Mouse (Mus musculus): Measurements from ENCODE around the gene Ccdc155. TPM values are rescaled to one million over a fixed set of nuclear protein-coding genes. Genes with fewer than 3 reads are reported as not detected.

Gene Ccdc155
- polyA plus RNA-seq, 2 experiments = 0.08 TPM; not detected in 1

DNA sequence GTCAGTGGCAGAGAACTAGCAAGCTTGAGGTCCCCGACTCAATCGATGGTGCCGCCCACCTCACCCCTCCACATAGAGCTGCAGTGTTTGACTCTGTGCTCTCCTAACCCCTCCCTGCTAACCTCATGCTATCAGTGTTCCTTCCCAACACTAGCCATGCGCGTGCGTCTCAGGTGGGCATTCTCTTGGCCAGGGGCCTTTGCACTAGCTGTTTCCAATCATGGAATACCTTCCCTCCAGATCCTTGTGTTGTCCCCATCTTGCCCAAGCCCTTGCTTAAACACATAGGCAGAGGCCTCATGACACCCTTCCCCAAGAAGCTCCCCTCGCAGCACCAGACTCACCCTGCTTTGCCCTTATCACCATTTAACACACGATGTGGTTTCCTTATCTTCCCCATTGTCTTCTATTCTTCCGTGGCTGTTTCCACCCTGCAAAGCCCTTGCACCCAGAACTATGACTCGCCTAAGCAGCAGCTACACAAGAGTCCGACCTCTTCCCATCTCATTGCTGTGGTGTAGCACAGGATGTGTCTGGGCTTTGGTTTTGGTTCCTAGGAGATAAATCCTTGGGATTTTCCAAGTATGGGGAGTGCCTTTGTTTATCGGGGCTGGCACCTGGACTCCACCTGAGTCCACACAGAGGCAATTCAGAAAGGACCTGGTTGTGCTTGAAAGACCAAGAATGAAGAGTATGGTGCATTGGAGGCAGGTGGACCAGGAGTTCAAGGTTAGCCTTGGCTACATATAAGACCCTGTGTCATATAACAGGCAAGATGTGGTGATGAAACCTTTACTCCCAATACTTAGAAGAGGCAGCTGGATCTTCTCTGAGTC lies 67.3 kb downstream of the Ccdc155 start:
- Histone ChIP-seq H3K27ac (peak overlapping the region; percentile 46), H3K27me3 (ENCODE audit: control insufficient read depth, insufficient read depth, low read length) (no peaks in the 10 kb centered on the region), H3K4me2 (ENCODE audit: low read depth) (peak overlapping the region; percentile 67), H3K4me3 (ENCODE audit: insufficient read depth in 1 of 2, low read depth in 2 of 2, low read length in 2 of 2) (no peak overlapping the region), H3K4me1 (replicated peaks; ENCODE audit: control insufficient read depth in 2 of 2, insufficient read depth in 2 of 2, low read length in 1 of 2) (peaks cover 20 to 42% of the 10 kb centered on the region in 2 experiments), H3K9ac (replicated peaks) (no peak overlapping the region), H3K36me3 (replicated peaks; ENCODE audit: control insufficient read depth, insufficient read depth, low read depth) (no peaks in the 10 kb centered on the region), H3K9me3 (ENCODE audit: control insufficient read depth, low read length) (no peaks in the 10 kb centered on the region)
- DNase-seq (ENCODE audit: low read depth in 3 of 3, low spot score in 3 of 3) (peak; percentile 69 to 71 (median 71)), ATAC-seq (ENCODE audit: insufficient read depth) (peak; percentile 73)
- WGBS (ENCODE audit: insufficient replicate concordance) = 8% methylated on average over 12 of the region's 12 CpGs
- TF ChIP-seq EP300 (IDR thresholded peaks at IDR 0.05; ENCODE audit: low read depth) (peak; percentile 80), CTCF (IDR thresholded peaks at IDR 0.05; ENCODE audit: low read depth) (no peak)

GRCm38 (mm10) chr7:45135993-45136567 lies 68.6 kb downstream of the Ccdc155 start, which contains the start of the genes Gm45713 and Flt3l:
Gm45713 (minus strand) TSS chr7:45136231.
Flt3l (minus strand) TSS chr7:45136432.
- H3K27ac ChIP-seq = peak within 1 kb of the TSS; percentile 51
- under 1% methylated on average over 29 of the region's 29 CpGs for WGBS (ENCODE audit: insufficient replicate concordance)
- ATAC-seq (ENCODE audit: insufficient read depth) (peak; percentile 70), DNase-seq (ENCODE audit: low read depth in 3 of 3, low spot score in 3 of 3) (peak; percentile 78 to 84 (median 79))
- TF ChIP-seq CTCF (IDR thresholded peaks at IDR 0.05; ENCODE audit: low read depth) = peak; percentile 100
- TF ChIP-seq EP300 (IDR thresholded peaks at IDR 0.05; ENCODE audit: low read depth) = no peak
- H3K27me3 ChIP-seq (ENCODE audit: control insufficient read depth, insufficient read depth, low read length) = no peaks in the 10 kb centered on the region
- H3K9ac ChIP-seq (replicated peaks) = peak within 1 kb of the TSS; percentile 70
- no peaks in the 10 kb centered on the region for H3K9me3 ChIP-seq (ENCODE audit: control insufficient read depth, low read length)
- H3K36me3 ChIP-seq (replicated peaks; ENCODE audit: control insufficient read depth, insufficient read depth, low read depth) = no peaks in the 10 kb centered on the region
- peak within 1 kb of the TSS; percentile 67 for H3K4me2 ChIP-seq (ENCODE audit: low read depth)
- H3K4me1 ChIP-seq (replicated peaks; ENCODE audit: control insufficient read depth in 2 of 2, insufficient read depth in 2 of 2, low read length in 1 of 2) = peaks cover 20 to 42% of the 10 kb centered on the region in 2 experiments
- H3K4me3 ChIP-seq (ENCODE audit: insufficient read depth in 1 of 2, low read depth in 2 of 2, low read length in 2 of 2) = peak within 1 kb of the TSS; percentile 74 to 79

DNA sequence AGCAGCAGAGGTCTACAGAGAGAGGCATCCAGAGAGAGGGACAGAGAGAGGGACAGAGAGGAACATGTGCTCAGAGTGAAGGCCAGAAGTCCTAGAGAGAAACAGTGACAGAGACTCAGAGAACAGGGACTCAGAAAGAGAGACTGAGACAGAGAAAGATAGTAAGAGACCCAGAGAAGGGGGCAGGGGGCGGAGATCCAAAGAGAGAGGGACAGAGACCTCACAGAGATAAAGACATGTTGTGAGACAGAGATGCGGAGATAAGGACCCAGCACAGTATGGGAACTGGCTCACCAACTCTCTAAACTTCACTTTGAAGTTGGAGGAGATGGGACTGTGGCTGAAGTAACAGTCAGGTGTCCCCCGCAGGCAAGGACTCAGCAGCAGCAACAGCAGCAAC lies 69.3 kb downstream of the Ccdc155 start:
- ATAC-seq (ENCODE audit: insufficient read depth) (peak; percentile 6; the same call in 1 of the 2 replicates), DNase-seq (ENCODE audit: low read depth in 3 of 3, low spot score in 3 of 3) (no peak)
- H3K27me3 ChIP-seq (ENCODE audit: control insufficient read depth, insufficient read depth, low read length) = no peaks in the 10 kb centered on the region
- TF ChIP-seq EP300 (IDR thresholded peaks at IDR 0.05; ENCODE audit: low read depth) (no peak; the same call in 1 of the 2 replicates), CTCF (IDR thresholded peaks at IDR 0.05; ENCODE audit: low read depth) (no peak)
- H3K4me1 ChIP-seq (replicated peaks; ENCODE audit: control insufficient read depth in 2 of 2, insufficient read depth in 2 of 2, low read length in 1 of 2) = peaks cover 20 to 42% of the 10 kb centered on the region in 2 experiments
- H3K9ac ChIP-seq (replicated peaks) = peak overlapping the region; percentile 70
- peak overlapping the region; percentile 67 for H3K4me2 ChIP-seq (ENCODE audit: low read depth)
- peak overlapping the region; percentile 51 for H3K27ac ChIP-seq
- H3K9me3 ChIP-seq (ENCODE audit: control insufficient read depth, low read length) = no peaks in the 10 kb centered on the region
- peak overlapping the region; percentile 74 to 79 for H3K4me3 ChIP-seq (ENCODE audit: insufficient read depth in 1 of 2, low read depth in 2 of 2, low read length in 2 of 2)
- WGBS (ENCODE audit: insufficient replicate concordance) = 14% methylated on average over 3 of the region's 3 CpGs
- H3K36me3 ChIP-seq (replicated peaks; ENCODE audit: control insufficient read depth, insufficient read depth, low read depth) = no peaks in the 10 kb centered on the region

DNA sequence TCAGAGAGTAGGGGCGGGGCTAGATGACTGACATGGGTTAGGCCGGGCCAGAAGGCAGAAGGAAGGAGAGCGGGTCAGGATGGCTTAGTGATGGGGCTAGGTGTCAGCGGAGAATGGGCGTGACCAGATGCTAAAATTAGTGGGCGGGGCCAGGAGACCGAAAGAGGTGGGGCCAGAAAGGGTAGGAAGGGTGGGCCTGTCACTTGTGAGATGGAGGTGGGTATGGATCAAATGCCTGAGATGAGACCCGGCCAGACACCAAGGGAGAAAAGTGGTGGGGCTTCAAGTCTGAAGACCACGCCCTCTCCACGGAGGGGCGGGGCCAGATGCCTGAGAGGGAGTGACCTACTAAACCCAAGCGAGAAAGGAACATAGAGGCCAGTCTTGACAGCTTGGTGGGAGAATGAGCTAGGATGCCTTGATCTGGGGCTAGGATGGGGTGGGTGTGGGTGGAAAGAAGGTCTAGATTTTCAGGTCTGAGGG lies 70.1 kb downstream of the Ccdc155 start:
- WGBS (ENCODE audit: insufficient replicate concordance) = 2% methylated on average over 12 of the region's 12 CpGs
- peak; percentile 36 for ATAC-seq (ENCODE audit: insufficient read depth)
- Histone ChIP-seq H3K4me3 (ENCODE audit: insufficient read depth in 1 of 2, low read depth in 2 of 2, low read length in 2 of 2) (peak overlapping the region; percentile 16 to 74), H3K4me2 (ENCODE audit: low read depth) (peak overlapping the region; percentile 67), H3K27me3 (ENCODE audit: control insufficient read depth, insufficient read depth, low read length) (no peaks in the 10 kb centered on the region), H3K9me3 (ENCODE audit: control insufficient read depth, low read length) (no peaks in the 10 kb centered on the region), H3K27ac (peak overlapping the region; percentile 51; the same call in 1 of the 2 replicates), H3K36me3 (replicated peaks; ENCODE audit: control insufficient read depth, insufficient read depth, low read depth) (no peaks in the 10 kb centered on the region), H3K9ac (replicated peaks) (peak overlapping the region; percentile 70), H3K4me1 (replicated peaks; ENCODE audit: control insufficient read depth in 2 of 2, insufficient read depth in 2 of 2, low read length in 1 of 2) (peaks cover 27 to 44% of the 10 kb centered on the region in 2 experiments)
- peak; percentile 63 to 76 (median 66) for DNase-seq (ENCODE audit: low read depth in 3 of 3, low spot score in 3 of 3)
- TF ChIP-seq EP300 (IDR thresholded peaks at IDR 0.05; ENCODE audit: low read depth) = no peak
- TF ChIP-seq CTCF (IDR thresholded peaks at IDR 0.05; ENCODE audit: low read depth) = no peak

Small RNA genes within 50 kb of the gene (microRNA-seq; reads per million reads assigned to microRNA genes)
- gene Mir7055 = not detected

Other genes starting within 250 kb of the Ccdc155 start
Only the 30 nearest of the 35 such genes appear.
- 40.3 and 41.0 TPM in 2 replicates for gene Irf3, start 207.2 kb downstream of the Ccdc155 start, polyA plus RNA-seq (2012; rRNA removed)
- gene Irf3, start 207.2 kb downstream of the Ccdc155 start, polyA plus RNA-seq (2014; fragmentation: Nextera tagmentation; extraction: Ambion mirVana) = 28.0 and 32.1 TPM in 2 replicates
- 11.4 and 14.4 TPM in 2 replicates for gene Bcl2l12, start 206.2 kb downstream of the Ccdc155 start, polyA plus RNA-seq (2012; rRNA removed)
- 11.7 and 11.9 TPM in 2 replicates for gene Bcl2l12, start 206.2 kb downstream of the Ccdc155 start, polyA plus RNA-seq (2014; fragmentation: Nextera tagmentation; extraction: Ambion mirVana)
- gene Scaf1, start 188.5 kb downstream of the Ccdc155 start, polyA plus RNA-seq (2012; rRNA removed) = 16.2 and 16.9 TPM in 2 replicates
- 11.0 and 14.5 TPM in 2 replicates for gene Scaf1, start 188.5 kb downstream of the Ccdc155 start, polyA plus RNA-seq (2014; fragmentation: Nextera tagmentation; extraction: Ambion mirVana)
- 16.3 and 19.7 TPM in 2 replicates for gene Rras, start 186.9 kb downstream of the Ccdc155 start, polyA plus RNA-seq (2012; rRNA removed)
- 15.4 and 20.6 TPM in 2 replicates for gene Rras, start 186.9 kb downstream of the Ccdc155 start, polyA plus RNA-seq (2014; fragmentation: Nextera tagmentation; extraction: Ambion mirVana)
- gene Prr12, start 152.0 kb downstream of the Ccdc155 start, polyA plus RNA-seq (2012; rRNA removed) = 1.8 and 2.6 TPM in 2 replicates
- gene Prr12, start 152.0 kb downstream of the Ccdc155 start, polyA plus RNA-seq (2014; fragmentation: Nextera tagmentation; extraction: Ambion mirVana) = 1.9 and 2.2 TPM in 2 replicates
- gene Nosip, start 142.5 kb downstream of the Ccdc155 start, polyA plus RNA-seq (2012; rRNA removed) = 24.5 and 26.4 TPM in 2 replicates
- 23.1 and 27.4 TPM in 2 replicates for gene Nosip, start 142.5 kb downstream of the Ccdc155 start, polyA plus RNA-seq (2014; fragmentation: Nextera tagmentation; extraction: Ambion mirVana)
- gene Prrg2, start 142.2 kb downstream of the Ccdc155 start, polyA plus RNA-seq (2012; rRNA removed) = 8.5 and 10.1 TPM in 2 replicates
- 6.2 and 7.3 TPM in 2 replicates for gene Prrg2, start 142.2 kb downstream of the Ccdc155 start, polyA plus RNA-seq (2014; fragmentation: Nextera tagmentation; extraction: Ambion mirVana)
- gene Rcn3, start 112.7 kb downstream of the Ccdc155 start, polyA plus RNA-seq (2012; rRNA removed) = 20.1 and 20.6 TPM in 2 replicates
- gene Rcn3, start 112.7 kb downstream of the Ccdc155 start, polyA plus RNA-seq (2014; fragmentation: Nextera tagmentation; extraction: Ambion mirVana) = 19.2 and 21.5 TPM in 2 replicates
- gene Fcgrt, start 101.0 kb downstream of the Ccdc155 start, polyA plus RNA-seq (2012; rRNA removed) = 14.9 and 16.3 TPM in 2 replicates
- gene Fcgrt, start 101.0 kb downstream of the Ccdc155 start, polyA plus RNA-seq (2014; fragmentation: Nextera tagmentation; extraction: Ambion mirVana) = 35.5 and 35.6 TPM in 2 replicates
- gene Rps11, start 80.5 kb downstream of the Ccdc155 start, polyA plus RNA-seq (2012; rRNA removed) = 309 and 366 TPM in 2 replicates
- gene Rps11, start 80.5 kb downstream of the Ccdc155 start, polyA plus RNA-seq (2014; fragmentation: Nextera tagmentation; extraction: Ambion mirVana) = 989 and 1,016 TPM in 2 replicates
- gene Rpl13a, start 76.1 kb downstream of the Ccdc155 start, polyA plus RNA-seq (2012; rRNA removed) = 534 and 909 TPM in 2 replicates
- gene Rpl13a, start 76.1 kb downstream of the Ccdc155 start, polyA plus RNA-seq (2014; fragmentation: Nextera tagmentation; extraction: Ambion mirVana) = 992 and 1,027 TPM in 2 replicates
- gene Gm45713, start 68.7 kb downstream of the Ccdc155 start, polyA plus RNA-seq (2012; rRNA removed) = 0.03 TPM in 1 of 2 replicates, not detected in the other
- 0.15 and 0.63 TPM in 2 replicates for gene Gm45713, start 68.7 kb downstream of the Ccdc155 start, polyA plus RNA-seq (2014; fragmentation: Nextera tagmentation; extraction: Ambion mirVana)
- gene Flt3l, start 68.5 kb downstream of the Ccdc155 start, polyA plus RNA-seq (2012; rRNA removed) = 12.1 and 13.4 TPM in 2 replicates
- gene Flt3l, start 68.5 kb downstream of the Ccdc155 start, polyA plus RNA-seq (2014; fragmentation: Nextera tagmentation; extraction: Ambion mirVana) = 3.9 and 5.5 TPM in 2 replicates
- gene Pih1d1, start 50.6 kb downstream of the Ccdc155 start, polyA plus RNA-seq (2012; rRNA removed) = 38.3 and 43.3 TPM in 2 replicates
- 44.3 and 45.8 TPM in 2 replicates for gene Pih1d1, start 50.6 kb downstream of the Ccdc155 start, polyA plus RNA-seq (2014; fragmentation: Nextera tagmentation; extraction: Ambion mirVana)
- 17.9 and 19.8 TPM in 2 replicates for gene Aldh16a1, start 50.3 kb downstream of the Ccdc155 start, polyA plus RNA-seq (2012; rRNA removed)
- 20.9 and 23.1 TPM in 2 replicates for gene Aldh16a1, start 50.3 kb downstream of the Ccdc155 start, polyA plus RNA-seq (2014; fragmentation: Nextera tagmentation; extraction: Ambion mirVana)
- gene Slc17a7, start 40.9 kb downstream of the Ccdc155 start, polyA plus RNA-seq (2012; rRNA removed) = 0.01 TPM in 2 replicates
- not detected in 2 replicates for gene Slc17a7, start 40.9 kb downstream of the Ccdc155 start, polyA plus RNA-seq (2014; fragmentation: Nextera tagmentation; extraction: Ambion mirVana)
- gene Gfy, start 25.3 kb downstream of the Ccdc155 start, polyA plus RNA-seq (2012; rRNA removed) = 0.02 TPM in 1 of 2 replicates, not detected in the other
- gene Gfy, start 25.3 kb downstream of the Ccdc155 start, polyA plus RNA-seq (2014; fragmentation: Nextera tagmentation; extraction: Ambion mirVana) = not detected in 2 replicates
- not detected in 2 replicates for gene Pth2, start 23.9 kb downstream of the Ccdc155 start, polyA plus RNA-seq (2012; rRNA removed)
- gene Pth2, start 23.9 kb downstream of the Ccdc155 start, polyA plus RNA-seq (2014; fragmentation: Nextera tagmentation; extraction: Ambion mirVana) = not detected in 2 replicates
- gene Dkkl1, start 7.3 kb upstream of the Ccdc155 start, polyA plus RNA-seq (2012; rRNA removed) = 1.1 and 1.5 TPM in 2 replicates
- gene Dkkl1, start 7.3 kb upstream of the Ccdc155 start, polyA plus RNA-seq (2014; fragmentation: Nextera tagmentation; extraction: Ambion mirVana) = 2.1 and 2.6 TPM in 2 replicates
- 7.9 and 10.0 TPM in 2 replicates for gene Tead2, start 10.9 kb upstream of the Ccdc155 start, polyA plus RNA-seq (2012; rRNA removed)
- gene Tead2, start 10.9 kb upstream of the Ccdc155 start, polyA plus RNA-seq (2014; fragmentation: Nextera tagmentation; extraction: Ambion mirVana) = 4.1 and 4.5 TPM in 2 replicates
- gene Cd37, start 34.2 kb upstream of the Ccdc155 start, polyA plus RNA-seq (2012; rRNA removed) = 10.5 and 12.8 TPM in 2 replicates
- 9.0 and 9.1 TPM in 2 replicates for gene Cd37, start 34.2 kb upstream of the Ccdc155 start, polyA plus RNA-seq (2014; fragmentation: Nextera tagmentation; extraction: Ambion mirVana)
- gene Slc6a16, start 36.2 kb upstream of the Ccdc155 start, polyA plus RNA-seq (2012; rRNA removed) = 0.03 TPM in 1 of 2 replicates, not detected in the other
- gene Slc6a16, start 36.2 kb upstream of the Ccdc155 start, polyA plus RNA-seq (2014; fragmentation: Nextera tagmentation; extraction: Ambion mirVana) = not detected in 2 replicates
- gene Slc6a21, start 72.6 kb upstream of the Ccdc155 start, polyA plus RNA-seq (2012; rRNA removed) = not detected in 2 replicates
- not detected in 2 replicates for gene Slc6a21, start 72.6 kb upstream of the Ccdc155 start, polyA plus RNA-seq (2014; fragmentation: Nextera tagmentation; extraction: Ambion mirVana)
- 0.70 and 0.87 TPM in 2 replicates for gene Trpm4, start 128.9 kb upstream of the Ccdc155 start, polyA plus RNA-seq (2012; rRNA removed)
- 0.43 and 0.60 TPM in 2 replicates for gene Trpm4, start 128.9 kb upstream of the Ccdc155 start, polyA plus RNA-seq (2014; fragmentation: Nextera tagmentation; extraction: Ambion mirVana)
- 0.02 and 0.07 TPM in 2 replicates for gene Hrc, start 130.4 kb upstream of the Ccdc155 start, polyA plus RNA-seq (2012; rRNA removed)
- gene Hrc, start 130.4 kb upstream of the Ccdc155 start, polyA plus RNA-seq (2014; fragmentation: Nextera tagmentation; extraction: Ambion mirVana) = not detected in 2 replicates
- gene Ppfia3, start 162.1 kb upstream of the Ccdc155 start, polyA plus RNA-seq (2012; rRNA removed) = 0.21 and 0.22 TPM in 2 replicates
- 0.25 TPM in 1 of 2 replicates, not detected in the other for gene Ppfia3, start 162.1 kb upstream of the Ccdc155 start, polyA plus RNA-seq (2014; fragmentation: Nextera tagmentation; extraction: Ambion mirVana)
- gene Lin7b, start 165.7 kb upstream of the Ccdc155 start, polyA plus RNA-seq (2012; rRNA removed) = 0.10 and 0.23 TPM in 2 replicates
- 0.20 TPM in 1 of 2 replicates, not detected in the other for gene Lin7b, start 165.7 kb upstream of the Ccdc155 start, polyA plus RNA-seq (2014; fragmentation: Nextera tagmentation; extraction: Ambion mirVana)
- gene Snrnp70, start 190.8 kb upstream of the Ccdc155 start, polyA plus RNA-seq (2012; rRNA removed) = 132 and 203 TPM in 2 replicates
- 28.0 and 28.8 TPM in 2 replicates for gene Snrnp70, start 190.8 kb upstream of the Ccdc155 start, polyA plus RNA-seq (2014; fragmentation: Nextera tagmentation; extraction: Ambion mirVana)
- gene Kcna7, start 200.8 kb upstream of the Ccdc155 start, polyA plus RNA-seq (2012; rRNA removed) = not detected in 2 replicates
- gene Kcna7, start 200.8 kb upstream of the Ccdc155 start, polyA plus RNA-seq (2014; fragmentation: Nextera tagmentation; extraction: Ambion mirVana) = not detected in 2 replicates
- gene Ntf5, start 208.8 kb upstream of the Ccdc155 start, polyA plus RNA-seq (2012; rRNA removed) = 0.04 and 0.20 TPM in 2 replicates
- gene Ntf5, start 208.8 kb upstream of the Ccdc155 start, polyA plus RNA-seq (2014; fragmentation: Nextera tagmentation; extraction: Ambion mirVana) = 0.18 and 0.19 TPM in 2 replicates